Mouse (Mus musculus): ENCODE data around the gene Arhgef38.

The Arhgef38 gene

GRCm38 (mm10) chr3:133234821-133235295 is at the start of gene Arhgef38:
Gene Arhgef38, minus strand, starts transcription at chr3:133234949.
- no peak for DNase-seq (ENCODE audit: low read depth in 1 of 2, low spot score in 2 of 2)

- DNase-seq (ENCODE audit: low read depth in 1 of 2, low spot score in 2 of 2): peak in 1 of 2 experiments; percentile 13
Observed at GRCm38 (mm10) chr3:133271887-133272286, 37.1 kb upstream of the Arhgef38 start.

- DNase-seq (ENCODE audit: low read depth in 1 of 2, low spot score in 2 of 2): no peak
Observed at GRCm38 (mm10) chr3:133258860-133259259, 24.1 kb upstream of the Arhgef38 start.

GRCm38 (mm10) chr3:133255842-133256241 is 21.1 kb upstream of the Arhgef38 start:
- no peak for DNase-seq (ENCODE audit: low read depth in 1 of 2, low spot score in 2 of 2)

- no peak for DNase-seq (ENCODE audit: low read depth in 1 of 2, low spot score in 2 of 2)
Observed at GRCm38 (mm10) chr3:133244027-133244426, 9.3 kb upstream of the Arhgef38 start.

- no peak for DNase-seq (ENCODE audit: low read depth in 1 of 2, low spot score in 2 of 2)
Observed at GRCm38 (mm10) chr3:133241916-133242315, 7.2 kb upstream of the Arhgef38 start.

GRCm38 (mm10) chr3:133233993-133234392 is 756 bp downstream of the Arhgef38 start:
- DNase-seq (ENCODE audit: low read depth in 1 of 2, low spot score in 2 of 2): no peak

GRCm38 (mm10) chr3:133230427-133230826 is 4.3 kb downstream of the Arhgef38 start:
- no peak for DNase-seq (ENCODE audit: low read depth in 1 of 2, low spot score in 2 of 2)

GRCm38 (mm10) chr3:133229594-133229993 is 5.2 kb downstream of the Arhgef38 start:
- DNase-seq (ENCODE audit: low read depth in 1 of 2, low spot score in 2 of 2): no peak

GRCm38 (mm10) chr3:133227258-133228012 is 7.3 kb downstream of the Arhgef38 start:
- DNase-seq (ENCODE audit: low read depth in 1 of 2, low spot score in 2 of 2): no peak

GRCm38 (mm10) chr3:133218501-133218900 is 16.2 kb downstream of the Arhgef38 start:
- no peak for DNase-seq (ENCODE audit: low read depth in 1 of 2, low spot score in 2 of 2)

GRCm38 (mm10) chr3:133215198-133215819 is 19.4 kb downstream of the Arhgef38 start:
- DNase-seq (ENCODE audit: low read depth in 1 of 2, low spot score in 2 of 2): no peak

- DNase-seq (ENCODE audit: low read depth in 1 of 2, low spot score in 2 of 2): no peak
Observed at GRCm38 (mm10) chr3:133213434-133214114, 21.2 kb downstream of the Arhgef38 start.

GRCm38 (mm10) chr3:133211324-133211723 is 23.4 kb downstream of the Arhgef38 start:
- DNase-seq (ENCODE audit: low read depth in 1 of 2, low spot score in 2 of 2): no peak

GRCm38 (mm10) chr3:133203713-133204112 is 31.0 kb downstream of the Arhgef38 start:
- DNase-seq (ENCODE audit: low read depth in 1 of 2, low spot score in 2 of 2): no peak

GRCm38 (mm10) chr3:133202171-133202570 is 32.6 kb downstream of the Arhgef38 start:
- no peak for DNase-seq (ENCODE audit: low read depth in 1 of 2, low spot score in 2 of 2)

GRCm38 (mm10) chr3:133188930-133189329 is 45.8 kb downstream of the Arhgef38 start:
- no peak for DNase-seq (ENCODE audit: low read depth in 1 of 2, low spot score in 2 of 2)

GRCm38 (mm10) chr3:133187524-133187923 is 47.2 kb downstream of the Arhgef38 start:
- no peak for DNase-seq (ENCODE audit: low read depth in 1 of 2, low spot score in 2 of 2)

GRCm38 (mm10) chr3:133176033-133176750 is 58.6 kb downstream of the Arhgef38 start:
- DNase-seq (ENCODE audit: low read depth in 1 of 2, low spot score in 2 of 2): no peak

- no peak for DNase-seq (ENCODE audit: low read depth in 1 of 2, low spot score in 2 of 2)
Observed at GRCm38 (mm10) chr3:133172291-133172690, 62.5 kb downstream of the Arhgef38 start.

GRCm38 (mm10) chr3:133169737-133170136 is 65.0 kb downstream of the Arhgef38 start:
- DNase-seq (ENCODE audit: low read depth in 1 of 2, low spot score in 2 of 2): no peak
